Mouse (Mus musculus) hindbrain, embryonic 16.5 days (tissue): ENCODE data around the gene Gm28047. TPM values are rescaled to one million over a fixed set of nuclear protein-coding genes. Genes with fewer than 3 reads are reported as not detected.
"Not testable (repeated sequence)": the region's sequence is repeated elsewhere in the genome, so short reads cannot be mapped to it uniquely, and the experiment has no call there.

Source experiments
- ATAC-seq: fragments of 200-750 bp; cut with Nextera tagmentation; 2 replicates; pipeline ENCODE4 v1.8.0; 2017; ENCODE audit warnings: moderate TSS enrichment, moderate library complexity
- H3K27ac ChIP-seq: fragments of 300-500 bp; sonication (generic); 2 replicates; pipeline ENCODE4 v1.5.1; 2014; ENCODE audit warnings: low read depth, mild to moderate bottlenecking, control low read depth, low read length, moderate library complexity
- H3K27me3 ChIP-seq: fragments of 300-500 bp; sonication (generic); replicated peaks from 2 replicates; pipeline ENCODE4 v1.6.1; 2014; ENCODE audit warnings: low read length; ENCODE audit not compliant: control insufficient read depth, insufficient read depth
- H3K36me3 ChIP-seq: fragments of 300-500 bp; sonication (generic); 2 replicates; pipeline ENCODE4 v1.6.1; 2014; ENCODE audit warnings: mild to moderate bottlenecking, low read length, moderate library complexity, mixed read lengths; ENCODE audit not compliant: control insufficient read depth, insufficient read depth
- H3K4me1 ChIP-seq: fragments of 300-500 bp; sonication (generic); 2 replicates; pipeline ENCODE4 v1.6.1; 2014; ENCODE audit warnings: low read depth, low read length; ENCODE audit not compliant: control insufficient read depth, insufficient read depth
- H3K4me2 ChIP-seq: fragments of 300-500 bp; sonication (generic); 2 replicates; pipeline ENCODE4 v1.6.1; 2014; ENCODE audit warnings: mild to moderate bottlenecking, low read length, control low read depth, moderate library complexity
- H3K4me3 ChIP-seq: fragments of 300-500 bp; sonication (generic); 2 replicates; pipeline ENCODE4 v1.5.1; 2014; ENCODE audit warnings: mild to moderate bottlenecking, low read length, control low read depth, moderate library complexity
- H3K9ac ChIP-seq: fragments of 300-500 bp; sonication (generic); 2 replicates; pipeline ENCODE4 v1.6.1; 2014; ENCODE audit warnings: low read depth, mild to moderate bottlenecking, control low read depth, low read length, moderate library complexity
- H3K9me3 ChIP-seq: fragments of 300-500 bp; sonication (generic); 2 replicates; pipeline ENCODE4 v1.6.1; 2014; ENCODE audit warnings: mild to moderate bottlenecking, low read length, moderate library complexity; ENCODE audit not compliant: control insufficient read depth
- WGBS: fragments of 180-500 bp; shearing (Covaris S2); extraction: QIAGEN DNeasy Blood & Tissue Kit; methylation state at CpG from one replicate; pipeline ENCODE4 v1.1.7; 2014; 5-methylcytosine and 5-hydroxymethylcytosine counted together
- polyA plus RNA-seq: library from polyadenylated mRNA; unstranded; fragments of >200 nt; fragmentation: Nextera tagmentation; extraction: Ambion mirVana; gene quantifications from 2 replicates; pipeline ENCODE4 v1.2.1, GENCODE M21; 2015

The Gm28047 gene
- polyA plus RNA-seq, 1 experiment from 2014 or later, result not detected

GRCm38 (mm10) chr15:102608586-102608985, 16.3 kb downstream of the Gm28047 start:
- not testable (repeated sequence) for H3K4me2 ChIP-seq, H3K4me1 ChIP-seq, H3K27ac ChIP-seq, H3K36me3 ChIP-seq, H3K4me3 ChIP-seq, H3K9me3 ChIP-seq, ATAC-seq, H3K27me3 ChIP-seq, H3K9ac ChIP-seq
- 83% methylated on average over 1 of the region's 1 CpGs for WGBS

DNA sequence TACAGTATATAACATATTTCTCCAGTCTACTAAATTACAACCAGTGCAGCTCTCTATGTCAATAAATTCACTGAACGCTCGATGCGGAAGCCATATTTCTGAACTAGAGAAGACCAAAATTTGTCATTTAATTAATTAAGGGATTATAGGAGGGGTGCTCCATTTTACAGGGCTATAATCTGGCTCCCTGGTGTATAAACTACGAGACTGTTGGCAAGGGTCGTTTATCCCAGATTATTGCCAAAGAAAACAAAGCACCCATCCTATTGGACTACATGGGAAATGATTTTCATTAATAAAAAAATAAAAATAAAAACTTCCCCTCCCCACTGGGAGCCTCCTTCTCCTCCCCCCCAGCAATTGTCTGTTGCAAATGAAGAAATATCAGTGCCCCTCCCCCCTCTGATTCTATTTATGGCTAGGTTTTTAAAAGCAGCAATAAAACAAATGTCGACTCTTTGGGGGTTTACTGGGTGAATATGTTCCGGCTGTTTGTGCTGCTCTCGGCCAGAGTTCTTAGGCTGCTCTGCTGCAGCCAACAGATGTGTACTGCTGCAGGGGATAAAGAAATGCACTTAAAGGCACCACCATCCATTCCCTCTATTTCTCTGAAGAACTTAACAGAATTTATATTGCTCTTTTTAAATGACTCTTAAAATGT, 30.7 kb downstream of the Gm28047 start:
- ATAC-seq, result no peak
- Histone ChIP-seq H3K27ac (peak overlapping the region; percentile 34; the same call in 1 of the 2 replicates), H3K9me3 (no peaks in the 10 kb centered on the region), H3K4me1 (peaks cover 7% of the 10 kb centered on the region), H3K27me3 (no peaks in the 10 kb centered on the region), H3K9ac (no peak overlapping the region), H3K36me3 (no peaks in the 10 kb centered on the region), H3K4me3 (no peak overlapping the region), H3K4me2 (peak overlapping the region; percentile 34)
- 41% methylated on average over 8 of the region's 8 CpGs for WGBS

- H3K4me2 ChIP-seq, result no peak overlapping the region
- no peak overlapping the region for H3K4me3 ChIP-seq
- 50% methylated on average over 1 of the region's 1 CpGs for WGBS
- no peak overlapping the region for H3K27ac ChIP-seq
- H3K9ac ChIP-seq, result no peak overlapping the region
- H3K27me3 ChIP-seq, result no peaks in the 10 kb centered on the region
- H3K4me1 ChIP-seq, result peaks cover 7% of the 10 kb centered on the region
- no peaks in the 10 kb centered on the region for H3K36me3 ChIP-seq
- ATAC-seq, result no peak
- H3K9me3 ChIP-seq, result no peaks in the 10 kb centered on the region
Measured at GRCm38 (mm10) chr15:102592674-102593073, 32.2 kb downstream of the Gm28047 start.

DNA sequence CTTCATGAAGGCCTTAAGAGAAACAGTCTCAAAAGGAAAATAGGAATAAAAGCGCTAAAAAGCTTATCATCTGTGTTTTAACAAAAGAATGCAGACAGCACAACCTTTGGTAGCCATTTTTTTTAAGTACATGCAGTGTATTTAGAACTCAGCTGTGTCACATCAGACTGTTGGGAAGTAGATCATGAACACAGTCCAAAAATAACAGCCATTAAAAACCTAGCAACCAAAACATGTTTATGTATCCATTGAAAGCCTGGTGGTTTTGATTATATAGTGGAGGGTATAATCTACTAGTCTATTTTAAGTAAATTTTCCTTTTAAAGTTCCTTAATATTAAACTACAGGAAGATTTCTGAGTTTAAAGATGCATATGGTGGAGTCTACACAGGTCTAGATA, 34.3 kb downstream of the Gm28047 start:
- no peak overlapping the region for H3K4me2 ChIP-seq
- peaks cover 13% of the 10 kb centered on the region for H3K4me1 ChIP-seq
- no peak overlapping the region for H3K4me3 ChIP-seq
- no peaks in the 10 kb centered on the region for H3K9me3 ChIP-seq
- H3K27me3 ChIP-seq, result no peaks in the 10 kb centered on the region
- H3K36me3 ChIP-seq, result no peaks in the 10 kb centered on the region
- no peak for ATAC-seq
- H3K9ac ChIP-seq, result no peak overlapping the region
- no peak overlapping the region for H3K27ac ChIP-seq
- 98% methylated on average over 1 of the region's 1 CpGs for WGBS

GRCm38 (mm10) chr15:102589826-102590225, 35.0 kb downstream of the Gm28047 start:
- Histone ChIP-seq H3K4me3 (no peak overlapping the region), H3K27ac (no peak overlapping the region), H3K36me3 (no peaks in the 10 kb centered on the region), H3K9me3 (no peaks in the 10 kb centered on the region), H3K27me3 (no peaks in the 10 kb centered on the region), H3K9ac (no peak overlapping the region), H3K4me2 (no peak overlapping the region), H3K4me1 (peaks cover 17% of the 10 kb centered on the region)
- 98% methylated on average over 8 of the region's 8 CpGs for WGBS
- ATAC-seq, result no peak

- Histone ChIP-seq H3K36me3 (no peaks in the 10 kb centered on the region), H3K4me1 (peaks cover 13% of the 10 kb centered on the region), H3K4me3 (no peak overlapping the region), H3K9ac (no peak overlapping the region), H3K4me2 (no peak overlapping the region), H3K27me3 (no peaks in the 10 kb centered on the region), H3K27ac (peak overlapping the region; percentile 44), H3K9me3 (no peaks in the 10 kb centered on the region)
- ATAC-seq, result no peak
- 49% methylated on average over 5 of the region's 5 CpGs for WGBS
Measured at GRCm38 (mm10) chr15:102585501-102585900, 39.4 kb downstream of the Gm28047 start.

GRCm38 (mm10) chr15:102583708-102584383, 41.0 kb downstream of the Gm28047 start:
- Histone ChIP-seq H3K4me3 (no peak overlapping the region), H3K9me3 (no peaks in the 10 kb centered on the region), H3K36me3 (no peaks in the 10 kb centered on the region), H3K9ac (no peak overlapping the region), H3K27ac (peak overlapping the region; percentile 79), H3K4me1 (peaks cover 13% of the 10 kb centered on the region), H3K27me3 (no peaks in the 10 kb centered on the region), H3K4me2 (peak overlapping the region; percentile 18)
- WGBS, result 35% methylated on average over 8 of the region's 8 CpGs
- ATAC-seq, result peak; percentile 68; the same call in 1 of the 2 replicates

- no peaks in the 10 kb centered on the region for H3K9me3 ChIP-seq
- H3K36me3 ChIP-seq, result no peaks in the 10 kb centered on the region
- H3K27ac ChIP-seq, result no peak overlapping the region
- H3K4me2 ChIP-seq, result no peak overlapping the region
- no peak overlapping the region for H3K9ac ChIP-seq
- 91% methylated on average over 1 of the region's 1 CpGs for WGBS
- peaks cover 9% of the 10 kb centered on the region for H3K4me1 ChIP-seq
- H3K27me3 ChIP-seq, result no peaks in the 10 kb centered on the region
- no peak overlapping the region for H3K4me3 ChIP-seq
- no peak for ATAC-seq
Measured at GRCm38 (mm10) chr15:102581205-102581604, 43.7 kb downstream of the Gm28047 start.

DNA sequence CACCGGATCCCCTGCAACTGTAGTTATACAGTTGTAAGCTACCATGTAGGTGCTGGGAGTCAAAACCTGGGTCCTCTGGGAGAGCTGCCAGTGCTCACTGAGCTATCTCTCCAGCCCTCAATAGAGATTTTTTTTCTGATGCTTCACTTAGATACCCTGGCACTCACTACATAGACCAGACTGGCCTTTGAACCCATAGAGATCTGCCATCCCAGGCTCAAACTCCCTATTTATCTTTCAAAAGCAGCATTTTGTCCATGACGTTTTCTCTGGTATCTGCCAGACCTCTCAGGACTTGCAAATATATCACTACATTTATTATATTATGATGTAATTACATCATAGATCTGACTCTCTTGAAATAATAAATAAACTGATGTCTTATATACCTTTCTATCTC, 46.5 kb downstream of the Gm28047 start:
- 93% methylated on average over 2 of the region's 2 CpGs for WGBS

More for the DNA sequence above, 46.5 kb downstream of the Gm28047 start:
- Histone ChIP-seq H3K4me3 (no peak overlapping the region), H3K4me2 (no peak overlapping the region), H3K36me3 (no peaks in the 10 kb centered on the region), H3K9ac (no peak overlapping the region), H3K9me3 (no peaks in the 10 kb centered on the region), H3K4me1 (no peaks in the 10 kb centered on the region; the same call in 1 of the 2 replicates), H3K27me3 (no peaks in the 10 kb centered on the region), H3K27ac (no peak overlapping the region)
- ATAC-seq, result no peak
